Mouse (Mus musculus) gastrocnemius, adult 18-20 months (tissue): ENCODE data around the gene Slc15a3. TPM values are rescaled to one million over a fixed set of nuclear protein-coding genes. Genes with fewer than 3 reads are reported as not detected.

ENCODE experiments used
- total RNA-seq, 2 experiments: library from RNA; stranded (reverse); gene quantifications; 2 replicates each; pipeline ENCODE4 v1.2.3; 2021

Gene Slc15a3
- total RNA-seq, 2 experiments from 2014 or later: 0.23 to 0.55 TPM

Other genes starting within 250 kb of the Slc15a3 start
- 100 to 1,000 TPM; 127 to 132 TPM for gene Ddb1, start 234.4 kb upstream of the Slc15a3 start, total RNA-seq
- 1 to 10 TPM; 3.2 to 4.6 TPM for gene Tkfc, start 234.1 kb upstream of the Slc15a3 start, total RNA-seq
- not detected for gene Vwce, start 205.5 kb upstream of the Slc15a3 start, total RNA-seq
- not detected for gene Pga5, start 161.7 kb upstream of the Slc15a3 start, total RNA-seq
- 10 to 100 TPM; 21.3 to 28.5 TPM for gene Vps37c, start 151.0 kb upstream of the Slc15a3 start, total RNA-seq
- not detected for gene Cd5, start 100.7 kb upstream of the Slc15a3 start, total RNA-seq
- gene Cd6, start 9.7 kb upstream of the Slc15a3 start, total RNA-seq: not detected
- gene Tmem132a, start 30.2 kb downstream of the Slc15a3 start, total RNA-seq: 1 to 10 TPM; 3.0 to 3.4 TPM
- 100 to 1,000 TPM; 208 to 227 TPM for gene Tmem109, start 42.3 kb downstream of the Slc15a3 start, total RNA-seq
- gene Prpf19, start 55.5 kb downstream of the Slc15a3 start, total RNA-seq: 100 to 1,000 TPM; 148 TPM
- gene Zp1, start 80.9 kb downstream of the Slc15a3 start, total RNA-seq: not detected
- not detected for gene Ptgdr2, start 97.4 kb downstream of the Slc15a3 start, total RNA-seq
- 10 to 100 TPM; 12.6 to 14.5 TPM for gene Ccdc86, start 109.5 kb downstream of the Slc15a3 start, total RNA-seq
- not detected for gene Ms4a10, start 134.9 kb downstream of the Slc15a3 start, total RNA-seq
- gene Ms4a15, start 153.5 kb downstream of the Slc15a3 start, total RNA-seq: not detected
- gene Ms4a18, start 178.3 kb downstream of the Slc15a3 start, total RNA-seq: not detected
- under 1 TPM; 0.69 to 0.84 TPM for gene Ms4a8a, start 241.4 kb downstream of the Slc15a3 start, total RNA-seq